Mouse (Mus musculus): ENCODE measurements around the gene Cdcp2. TPM values are rescaled to one million over a fixed set of nuclear protein-coding genes. Genes with fewer than 3 reads are reported as not detected.

The Cdcp2 gene
- polyA plus RNA-seq, 1 experiment, result not detected

- H3ac ChIP-seq (ENCODE audit: control insufficient read depth, insufficient read length, low read depth), result no peak overlapping the region
- H3K36me3 ChIP-seq (ENCODE audit: control insufficient read depth, insufficient read depth), result peaks cover 56% of the 10 kb centered on the region
Measured at GRCm38 (mm10) chr4:107058346-107058745, 38.3 kb upstream of the Cdcp2 start.

GRCm38 (mm10) chr4:107058781-107059180, 37.9 kb upstream of the Cdcp2 start:
- TF ChIP-seq CEBPB (IDR thresholded peaks at IDR 0.05; ENCODE audit: low read depth) (no peak), USF1 (IDR thresholded peaks at IDR 0.05; ENCODE audit: low read depth) (no peak), CTCF (IDR thresholded peaks at IDR 0.05; ENCODE audit: control insufficient read depth, insufficient read depth, insufficient read length) (no peak), MYOG (IDR thresholded peaks at IDR 0.05; ENCODE audit: control insufficient read depth, extremely low read depth, insufficient read length) (no peak), MYOD1 (IDR thresholded peaks at IDR 0.05; ENCODE audit: control insufficient read depth, insufficient read length, low read depth) (no peak), MAX (IDR thresholded peaks at IDR 0.05) (no peak)
- no peak overlapping the region for H3K4me3 ChIP-seq (ENCODE audit: insufficient read depth, poor library complexity, severe bottlenecking)
- H3K36me3 ChIP-seq (ENCODE audit: control insufficient read depth, insufficient read depth), result peaks cover 61% of the 10 kb centered on the region
- H3K79me2 ChIP-seq (ENCODE audit: control insufficient read depth, insufficient read depth), result no peaks in the 10 kb centered on the region
- no peak overlapping the region for H3ac ChIP-seq (ENCODE audit: control insufficient read depth, insufficient read length, low read depth)
- no peaks in the 10 kb centered on the region for H3K79me3 ChIP-seq (ENCODE audit: low read depth)
- H3K27me3 ChIP-seq (ENCODE audit: control insufficient read depth, insufficient read depth, insufficient read length), result no peaks in the 10 kb centered on the region

More at GRCm38 (mm10) chr4:107058346-107058745, 38.3 kb upstream of the Cdcp2 start:
- TF ChIP-seq USF1 (IDR thresholded peaks at IDR 0.05; ENCODE audit: low read depth), result no peak
- no peak for TF ChIP-seq CEBPB (IDR thresholded peaks at IDR 0.05; ENCODE audit: low read depth)
- TF ChIP-seq MAX (IDR thresholded peaks at IDR 0.05), result no peak
- no peak for TF ChIP-seq MYOD1 (IDR thresholded peaks at IDR 0.05; ENCODE audit: control insufficient read depth, insufficient read length, low read depth)
- Histone ChIP-seq H3K79me3 (ENCODE audit: low read depth) (no peaks in the 10 kb centered on the region), H3K4me3 (ENCODE audit: insufficient read depth, poor library complexity, severe bottlenecking) (no peak overlapping the region), H3K27me3 (ENCODE audit: control insufficient read depth, insufficient read depth, insufficient read length) (no peaks in the 10 kb centered on the region), H3K79me2 (ENCODE audit: control insufficient read depth, insufficient read depth) (no peaks in the 10 kb centered on the region)

- Histone ChIP-seq H3K4me3 (ENCODE audit: insufficient read depth, poor library complexity, severe bottlenecking) (no peak overlapping the region), H3K27me3 (ENCODE audit: control insufficient read depth, insufficient read depth, insufficient read length) (no peaks in the 10 kb centered on the region), H3K79me2 (ENCODE audit: control insufficient read depth, insufficient read depth) (peaks cover 18% of the 10 kb centered on the region), H3ac (ENCODE audit: control insufficient read depth, insufficient read length, low read depth) (no peak overlapping the region), H3K36me3 (ENCODE audit: control insufficient read depth, insufficient read depth) (peaks cover 54% of the 10 kb centered on the region), H3K79me3 (ENCODE audit: low read depth) (peaks cover 4% of the 10 kb centered on the region)
- TF ChIP-seq MYOD1 (IDR thresholded peaks at IDR 0.05; ENCODE audit: control insufficient read depth, insufficient read length, low read depth) (no peak), CEBPB (IDR thresholded peaks at IDR 0.05; ENCODE audit: low read depth) (no peak), USF1 (IDR thresholded peaks at IDR 0.05; ENCODE audit: low read depth) (no peak), CTCF (IDR thresholded peaks at IDR 0.05; ENCODE audit: control insufficient read depth, insufficient read depth, insufficient read length) (no peak), MAX (IDR thresholded peaks at IDR 0.05) (no peak), FOSL1 (IDR thresholded peaks at IDR 0.05; ENCODE audit: insufficient read depth, low read length, poor library complexity, severe bottlenecking) (no peak), MYOG (IDR thresholded peaks at IDR 0.05; ENCODE audit: control insufficient read depth, extremely low read depth, insufficient read length) (no peak)
Measured at GRCm38 (mm10) chr4:107061560-107061959, 35.1 kb upstream of the Cdcp2 start.

- H3K79me2 ChIP-seq (ENCODE audit: control insufficient read depth, insufficient read depth), result peaks cover 19% of the 10 kb centered on the region
- no peaks in the 10 kb centered on the region for H3K27me3 ChIP-seq (ENCODE audit: control insufficient read depth, insufficient read depth, insufficient read length)
- peaks cover 52% of the 10 kb centered on the region for H3K36me3 ChIP-seq (ENCODE audit: control insufficient read depth, insufficient read depth)
- H3K79me3 ChIP-seq (ENCODE audit: low read depth), result peaks cover 4% of the 10 kb centered on the region
- TF ChIP-seq CTCF (IDR thresholded peaks at IDR 0.05; ENCODE audit: control insufficient read depth, insufficient read depth, insufficient read length) (no peak), MAX (IDR thresholded peaks at IDR 0.05) (no peak), FOSL1 (IDR thresholded peaks at IDR 0.05; ENCODE audit: insufficient read depth, low read length, poor library complexity, severe bottlenecking) (no peak), MYOG (IDR thresholded peaks at IDR 0.05; ENCODE audit: control insufficient read depth, extremely low read depth, insufficient read length) (no peak), USF1 (IDR thresholded peaks at IDR 0.05; ENCODE audit: low read depth) (no peak), MYOD1 (IDR thresholded peaks at IDR 0.05; ENCODE audit: control insufficient read depth, insufficient read length, low read depth) (no peak), CEBPB (IDR thresholded peaks at IDR 0.05; ENCODE audit: low read depth) (no peak)
- H3K4me3 ChIP-seq (ENCODE audit: insufficient read depth, poor library complexity, severe bottlenecking), result no peak overlapping the region
- H3ac ChIP-seq (ENCODE audit: control insufficient read depth, insufficient read length, low read depth), result no peak overlapping the region
Measured at GRCm38 (mm10) chr4:107063214-107063613, 33.5 kb upstream of the Cdcp2 start.

GRCm38 (mm10) chr4:107064394-107065098, 32.1 kb upstream of the Cdcp2 start:
- Histone ChIP-seq H3ac (ENCODE audit: control insufficient read depth, insufficient read length, low read depth) (no peak overlapping the region), H3K79me3 (ENCODE audit: low read depth) (peaks cover 4% of the 10 kb centered on the region), H3K27me3 (ENCODE audit: control insufficient read depth, insufficient read depth, insufficient read length) (no peaks in the 10 kb centered on the region), H3K4me3 (ENCODE audit: insufficient read depth, poor library complexity, severe bottlenecking) (no peak overlapping the region), H3K36me3 (ENCODE audit: control insufficient read depth, insufficient read depth) (peaks cover 40% of the 10 kb centered on the region), H3K79me2 (ENCODE audit: control insufficient read depth, insufficient read depth) (peaks cover 19% of the 10 kb centered on the region)
- TF ChIP-seq MYOG (IDR thresholded peaks at IDR 0.05; ENCODE audit: control insufficient read depth, extremely low read depth, insufficient read length) (no peak), FOSL1 (IDR thresholded peaks at IDR 0.05; ENCODE audit: insufficient read depth, low read length, poor library complexity, severe bottlenecking) (no peak), MAX (IDR thresholded peaks at IDR 0.05) (no peak), CTCF (IDR thresholded peaks at IDR 0.05; ENCODE audit: control insufficient read depth, insufficient read depth, insufficient read length) (no peak), CEBPB (IDR thresholded peaks at IDR 0.05; ENCODE audit: low read depth) (no peak), MYOD1 (IDR thresholded peaks at IDR 0.05; ENCODE audit: control insufficient read depth, insufficient read length, low read depth) (no peak), USF1 (IDR thresholded peaks at IDR 0.05; ENCODE audit: low read depth) (no peak)
